Mouse (Mus musculus) kidney, postnatal 4 days (tissue): Measurements from ENCODE around the gene Il12rb1.
"Not testable (repeated sequence)": the region's sequence is repeated elsewhere in the genome, so short reads cannot be mapped to it uniquely, and the experiment has no call there.

Experiments
- DNase-seq, 2 experiments: peaks; one replicate each; pipeline ENCODE4 v3.0.0; 2021; ENCODE audit warnings: mixed read lengths in 2 of 2

Il12rb1 gene

DNA sequence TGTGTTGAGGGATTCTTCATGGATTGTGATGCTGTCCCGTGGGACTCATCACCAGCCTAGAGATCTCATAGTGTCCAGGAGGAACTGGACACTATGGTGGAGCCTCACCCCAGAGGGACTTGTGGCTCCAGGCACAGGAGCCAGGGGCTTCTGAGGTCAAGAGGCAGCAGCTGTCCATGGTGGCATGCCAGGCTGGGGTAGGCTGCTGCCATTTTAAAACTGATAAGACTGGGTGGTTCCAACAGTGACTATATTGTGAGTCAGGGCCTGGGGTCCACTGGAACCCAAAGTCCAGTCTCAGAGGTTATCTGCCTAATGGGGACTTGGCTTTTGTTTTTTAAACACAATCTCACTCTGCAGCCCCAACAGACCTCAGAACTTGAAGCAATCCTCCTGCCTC, 6.4 kb upstream of the Il12rb1 start:
- DNase-seq = no peak

DNA sequence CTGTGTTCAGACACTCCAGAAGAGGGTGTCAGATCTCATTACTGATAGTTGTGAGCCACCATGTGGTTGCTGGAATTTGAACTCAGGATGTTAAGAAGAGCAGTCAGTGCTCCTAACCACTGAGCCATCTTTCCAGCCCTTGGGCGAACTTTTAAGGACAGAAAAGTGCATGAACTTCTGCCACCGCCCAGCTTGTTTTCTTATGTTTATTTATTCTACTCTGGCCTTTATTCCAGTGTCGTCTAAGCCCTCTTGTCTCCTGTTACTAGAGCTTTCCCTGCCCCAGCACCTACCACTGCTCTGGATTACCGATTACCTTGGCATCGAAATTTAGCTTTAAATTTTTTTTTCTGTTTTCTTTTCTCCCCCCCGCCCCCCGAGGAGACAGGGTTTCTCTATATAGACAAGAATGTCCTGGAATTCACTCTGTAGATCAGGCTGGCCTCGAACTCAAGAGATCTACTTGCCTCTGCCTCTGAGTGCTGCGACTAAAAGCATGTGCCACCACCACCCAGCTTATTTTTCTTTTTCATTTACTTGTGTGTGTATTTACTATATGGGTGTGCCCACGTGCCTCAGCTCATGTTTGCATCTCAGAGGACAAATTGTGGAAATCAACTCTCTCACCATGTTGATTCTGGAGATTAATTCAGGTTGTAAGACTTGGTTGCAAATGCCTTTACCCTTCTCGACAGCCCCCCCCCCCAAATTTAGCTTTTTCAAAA, 5.3 kb upstream of the Il12rb1 start:
- DNase-seq = no peak

DNA sequence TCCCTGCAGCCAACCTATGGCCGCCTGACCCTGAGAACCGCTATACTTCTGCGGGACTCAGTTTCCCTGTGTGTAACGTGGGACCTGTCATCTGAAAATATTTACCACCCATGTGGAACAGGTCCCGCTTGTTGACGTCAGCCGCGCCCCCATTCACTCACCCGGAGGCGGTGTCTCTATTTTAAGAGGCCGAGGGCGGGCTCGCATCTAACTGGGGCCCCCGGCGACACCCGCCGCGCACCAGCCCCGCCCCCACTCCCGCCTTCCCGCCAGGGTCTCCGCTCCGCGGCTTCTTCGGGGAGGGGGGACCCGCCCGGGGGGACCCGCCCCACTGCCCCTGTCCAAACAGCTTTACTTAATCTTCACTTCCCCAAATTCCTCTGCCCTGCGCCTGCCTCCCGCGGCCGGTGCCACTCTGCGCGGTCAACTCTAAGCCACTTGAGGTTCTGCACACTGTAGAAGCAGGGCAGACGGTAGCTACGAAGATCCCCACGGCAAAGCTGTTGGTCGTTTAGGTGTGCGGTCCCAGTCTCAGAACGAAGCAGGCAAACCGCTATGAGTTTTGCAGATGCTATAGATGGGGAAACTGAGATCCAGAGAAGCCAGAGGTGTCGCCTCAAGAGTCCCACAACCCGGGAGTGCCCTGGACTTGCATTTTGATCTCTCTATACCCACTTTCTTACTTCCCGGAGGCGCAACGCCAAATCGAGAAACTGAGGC, 4.3 kb upstream of the Il12rb1 start:
- peak; percentile 53 to 61 for DNase-seq

DNA sequence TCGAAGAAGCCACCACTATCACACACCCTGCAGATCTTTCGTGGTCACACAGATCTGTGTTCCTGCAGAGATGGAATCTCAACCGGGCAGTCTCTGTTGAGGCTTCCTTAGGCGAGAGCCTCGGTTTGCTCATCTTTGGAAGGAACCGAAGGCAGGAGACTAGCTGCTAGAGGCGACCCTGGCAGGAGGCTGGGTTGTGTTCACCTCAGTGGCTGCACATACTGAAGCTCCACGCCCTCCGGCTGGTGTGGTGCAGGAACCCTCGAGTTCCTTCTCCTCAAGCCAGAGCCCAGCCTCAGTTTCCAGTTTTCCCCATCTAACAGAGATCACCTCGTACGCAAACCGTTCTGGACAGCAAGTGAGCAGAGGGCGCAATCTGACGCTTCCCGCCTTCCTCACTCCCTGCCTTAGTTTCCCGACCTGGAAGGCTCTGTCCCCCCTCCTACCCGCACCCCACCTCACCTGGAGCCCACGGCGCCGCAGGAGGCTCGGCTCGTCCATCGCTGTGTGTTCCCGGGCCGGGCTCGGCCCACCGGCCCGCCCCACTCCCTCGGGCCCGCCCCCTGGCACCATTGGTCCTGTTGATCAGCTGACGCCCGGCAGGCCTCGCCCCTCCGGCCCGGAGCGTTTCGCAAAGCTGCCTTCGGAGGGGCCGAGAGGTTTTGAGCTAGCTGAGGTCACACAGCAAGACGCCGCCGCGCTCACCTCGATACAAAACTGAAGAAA, 3.6 kb upstream of the Il12rb1 start, which contains the start of gene Mast3:
Mast3 (minus strand) TSS at position 574 of the 726 bp plus-strand sequence.
- peak; percentile 91 to 95 for DNase-seq

DNA sequence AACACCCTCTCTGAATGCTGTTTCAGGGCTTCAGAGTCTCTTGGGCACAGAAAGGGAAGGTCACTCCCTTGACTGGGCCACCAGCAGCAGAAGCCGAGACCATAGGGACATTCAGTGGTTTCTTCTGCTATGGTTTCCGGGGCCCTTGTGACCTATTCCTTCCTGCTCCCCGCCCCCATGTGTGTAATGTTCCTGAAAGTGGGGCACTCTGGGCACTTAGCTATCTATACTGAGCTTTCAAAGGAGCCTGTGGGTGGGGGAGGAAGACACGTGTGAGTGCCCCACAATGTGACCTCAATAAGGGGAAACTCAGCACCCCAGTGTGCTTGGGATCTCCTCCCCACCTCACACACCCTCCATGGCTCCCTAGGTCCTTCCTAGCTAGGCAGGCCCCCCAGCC, 1.7 kb upstream of the Il12rb1 start:
- DNase-seq = no peak

DNA sequence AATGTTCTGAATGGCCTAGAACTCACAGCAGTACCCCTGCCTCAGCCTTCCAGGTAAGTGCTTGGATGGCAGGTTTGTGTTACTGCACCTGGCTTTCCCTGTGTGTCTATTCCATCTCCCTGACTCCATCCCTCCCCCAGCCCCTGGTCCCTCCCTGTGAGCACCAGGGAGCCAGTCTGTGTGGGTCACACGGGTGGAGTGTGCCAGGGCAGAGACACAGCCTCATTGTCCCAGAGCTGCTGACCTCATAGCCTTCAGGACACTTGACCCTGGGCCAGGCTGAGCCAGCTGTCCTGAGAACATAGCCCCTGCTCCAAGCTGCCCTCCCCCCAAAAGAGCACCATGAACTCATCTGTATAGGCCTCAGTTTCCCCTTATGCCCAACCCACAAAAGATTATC, 945 bp upstream of the Il12rb1 start:
- no peak for DNase-seq

DNA sequence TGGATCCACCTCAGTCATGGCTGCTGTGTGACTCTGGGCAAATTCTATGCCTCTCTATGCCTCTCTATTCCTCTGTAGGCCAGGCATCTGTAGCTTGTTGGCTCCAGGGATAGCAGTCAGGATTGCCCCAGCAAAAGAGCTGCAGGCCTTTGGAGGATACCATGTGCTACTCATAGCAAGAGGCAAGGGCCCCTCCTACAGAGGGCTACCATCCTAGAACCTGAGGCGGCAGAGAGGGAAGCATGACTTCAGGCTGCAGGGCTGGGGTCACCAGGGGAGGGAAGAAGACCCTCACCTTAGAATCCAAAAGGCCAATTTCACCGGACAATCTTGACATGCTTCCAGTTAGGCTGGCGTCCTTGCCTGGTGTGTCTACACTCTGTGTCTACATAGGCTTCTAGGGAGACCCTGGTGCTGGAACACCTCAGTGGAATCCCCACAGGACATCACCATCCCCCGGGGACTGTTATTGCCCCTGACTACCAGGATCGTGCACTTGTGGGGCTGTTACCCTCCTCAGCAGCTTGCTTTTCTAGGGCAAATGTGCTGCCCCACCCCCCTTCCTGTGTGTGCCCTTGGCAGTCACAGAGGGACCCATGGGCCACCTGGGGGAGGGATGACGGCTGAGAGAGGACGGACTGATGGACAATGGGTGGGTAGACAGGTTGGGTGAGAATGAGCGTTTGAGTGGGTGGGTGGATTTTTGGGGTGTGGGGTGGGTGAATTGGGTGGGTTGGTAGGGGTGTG, 879 bp downstream of the Il12rb1 start:
- no peak for DNase-seq

DNA sequence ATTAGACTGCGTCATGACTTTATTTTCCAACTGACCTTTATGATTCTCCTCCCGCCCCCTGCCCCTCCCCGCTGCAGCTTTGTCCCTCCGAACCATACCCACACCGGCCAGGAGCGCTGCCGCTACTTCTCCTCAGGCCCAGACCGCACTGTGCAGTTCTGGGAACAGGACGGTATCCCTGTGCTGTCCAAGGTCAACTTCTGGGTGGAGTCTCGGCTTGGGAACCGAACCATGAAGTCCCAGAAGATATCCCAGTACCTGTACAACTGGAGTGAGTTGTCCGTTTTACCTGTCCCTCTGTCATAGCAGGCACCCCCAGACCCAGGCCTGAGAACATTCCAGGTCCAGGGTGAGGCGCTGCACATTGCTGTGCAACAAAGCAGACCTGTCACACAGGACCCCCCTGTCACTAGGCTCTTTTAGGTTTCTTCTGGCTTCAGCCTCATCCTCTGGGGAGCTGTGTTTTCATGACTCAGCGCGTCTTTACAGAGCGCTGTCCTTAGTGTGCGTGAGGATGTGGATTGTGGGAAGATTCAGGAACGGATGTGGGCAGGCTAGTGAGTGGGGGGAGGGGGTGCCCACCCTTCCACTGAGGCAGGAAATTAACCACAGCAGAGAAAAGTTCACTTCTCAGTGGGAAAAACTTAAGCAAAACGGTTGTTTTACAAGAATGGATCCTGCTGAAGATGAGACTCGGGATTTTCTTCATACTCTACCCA, 2.9 kb downstream of the Il12rb1 start:
- no peak for DNase-seq

DNA sequence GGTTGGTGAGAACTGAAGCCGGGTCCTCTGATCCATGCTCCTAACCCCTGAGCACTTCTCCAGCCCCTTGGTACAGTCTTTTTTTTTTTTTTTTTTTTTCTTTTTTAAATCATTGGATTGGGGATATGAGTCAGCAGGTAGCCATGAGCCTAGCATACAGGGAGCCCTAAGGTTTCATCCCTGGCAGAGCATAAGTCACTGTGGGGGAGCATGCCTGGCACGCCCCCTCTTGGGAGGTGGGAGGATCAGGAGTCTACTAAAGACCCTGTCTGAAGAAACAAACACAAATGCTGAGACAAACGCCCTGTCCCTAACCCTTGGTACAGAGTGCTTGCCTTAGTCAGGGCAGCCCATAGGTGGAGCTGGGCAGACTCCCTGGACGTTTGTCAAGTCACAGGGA, 3.8 kb downstream of the Il12rb1 start:
- no peak for DNase-seq

DNA sequence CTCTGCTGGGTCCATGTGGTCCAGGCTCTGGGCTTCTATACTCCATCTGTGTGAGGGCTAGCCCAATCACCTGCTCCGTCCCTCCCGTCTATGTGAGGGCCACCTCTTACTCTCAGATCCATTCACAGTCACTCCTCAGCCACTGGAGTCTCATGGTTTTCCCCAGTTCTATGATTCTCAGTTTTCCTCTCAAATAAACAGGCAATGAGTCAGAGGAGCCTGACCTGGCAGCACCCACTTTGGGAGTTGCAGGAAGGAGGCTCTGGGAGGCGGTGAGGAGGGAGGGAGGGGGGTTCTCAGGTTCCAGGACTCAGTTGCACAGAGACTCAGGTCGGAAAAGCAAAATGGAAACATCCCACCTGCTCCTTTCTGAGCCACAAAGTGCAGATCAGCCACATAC, 4.6 kb downstream of the Il12rb1 start:
- DNase-seq = no peak

DNA sequence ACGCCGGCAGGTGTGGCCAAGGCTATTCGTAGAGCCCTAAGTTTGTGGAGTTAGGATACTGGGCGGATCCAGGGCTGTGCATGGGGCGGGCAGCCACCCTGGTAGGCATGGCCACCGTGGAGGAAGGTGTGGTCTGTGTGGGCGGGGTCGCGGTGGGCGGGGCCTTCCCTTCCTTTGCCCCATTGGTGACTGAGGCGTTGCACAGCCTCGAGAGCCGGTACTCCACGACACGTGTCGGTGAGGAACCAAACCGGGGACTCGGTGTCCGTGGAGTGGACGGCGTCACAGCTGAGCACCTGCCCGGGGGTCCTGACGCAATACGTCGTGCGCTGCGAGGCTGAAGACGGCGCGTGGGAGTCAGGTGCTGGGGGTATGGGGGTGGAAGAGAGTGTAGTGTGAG, 8.4 kb downstream of the Il12rb1 start:
- peak; percentile 73 to 79 for DNase-seq

DNA sequence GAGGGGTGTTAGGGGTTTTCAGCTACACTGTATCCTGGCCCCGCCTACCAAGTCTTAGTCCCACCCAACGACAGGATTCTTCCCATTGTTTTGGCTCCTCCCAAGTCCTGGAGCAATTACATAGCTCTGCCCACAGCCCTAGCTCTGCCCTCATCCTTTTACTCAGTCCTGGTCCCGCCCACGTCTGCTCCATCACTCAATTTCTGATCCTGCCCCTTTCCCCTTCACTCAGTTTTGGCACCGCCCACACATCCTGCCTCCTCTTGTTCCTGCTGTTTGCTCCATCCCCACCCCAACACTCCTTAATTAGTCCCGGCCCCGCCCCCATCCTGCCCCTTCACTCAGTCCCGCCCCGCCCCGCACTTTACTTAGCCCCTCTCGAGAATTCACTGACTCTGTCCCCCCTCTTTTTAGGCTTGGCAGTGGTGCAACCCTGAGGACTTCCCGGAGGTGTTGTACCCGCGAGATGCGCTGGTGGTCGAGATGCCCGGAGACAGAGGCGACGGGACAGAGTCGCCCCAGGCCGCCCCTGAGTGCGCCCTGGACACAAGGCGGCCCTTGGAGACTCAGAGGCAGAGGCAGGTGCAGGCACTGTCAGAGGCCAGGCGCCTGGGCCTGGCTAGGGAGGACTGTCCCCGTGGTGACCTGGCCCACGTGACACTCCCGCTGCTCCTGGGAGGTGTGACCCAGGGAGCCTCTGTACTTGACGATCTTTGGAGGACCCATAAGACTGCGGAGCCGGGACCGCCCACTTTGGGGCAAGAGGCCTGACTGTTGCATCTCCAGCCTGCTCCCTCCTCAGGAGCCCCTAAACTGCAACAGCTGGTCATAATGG, 12.1 kb downstream of the Il12rb1 start:
- peak; percentile 86 to 92 for DNase-seq

DNA sequence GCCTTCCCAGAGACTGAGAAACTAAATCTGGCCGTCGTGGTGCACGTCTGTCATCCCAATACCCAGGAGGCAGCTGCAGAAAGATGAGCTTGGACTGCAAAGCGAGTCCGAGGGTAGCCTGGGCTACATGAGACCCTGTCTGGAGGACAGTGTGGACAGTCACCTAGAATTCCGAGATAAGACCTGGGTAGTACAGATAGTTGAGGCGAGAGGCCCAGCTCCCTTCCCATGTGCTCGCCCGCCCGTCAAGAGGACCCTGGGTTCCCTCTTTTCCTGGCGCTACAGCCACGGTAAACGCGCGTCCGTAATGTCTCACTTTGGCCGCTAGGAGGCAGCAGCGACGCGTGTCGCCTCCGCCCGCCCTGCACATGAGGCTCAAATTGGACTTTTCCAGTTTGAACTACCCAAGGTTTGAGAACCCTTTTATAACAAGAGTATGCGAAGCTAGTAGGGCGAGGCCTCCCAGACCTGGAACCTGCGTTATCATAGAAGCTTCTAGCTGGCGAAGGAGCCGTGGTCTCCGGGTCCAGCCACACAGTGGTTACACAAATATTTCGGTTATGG, 13.2 kb downstream of the Il12rb1 start:
- peak; percentile 82 to 87 for DNase-seq

DNA sequence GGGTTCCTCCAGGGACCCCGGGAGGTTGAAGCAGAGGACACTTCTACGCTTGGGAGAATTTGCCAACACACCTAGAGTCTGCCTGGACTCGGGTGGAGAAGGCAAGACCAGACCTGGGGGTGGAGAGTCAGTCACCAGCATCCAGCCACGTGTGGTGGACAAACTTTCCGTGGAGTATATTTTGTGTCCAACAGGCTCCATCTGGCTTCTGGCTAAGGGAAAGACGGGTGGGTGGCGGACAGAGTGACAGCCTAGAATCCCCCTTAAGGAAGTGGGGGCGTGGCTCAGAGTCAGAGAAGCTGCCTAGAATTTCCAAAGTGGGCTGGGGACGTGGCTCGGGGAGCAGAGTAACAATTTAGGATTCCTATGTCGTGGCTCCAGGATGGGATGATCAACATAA, 13.7 kb downstream of the Il12rb1 start:
- peak; percentile 29 to 43 for DNase-seq

DNA sequence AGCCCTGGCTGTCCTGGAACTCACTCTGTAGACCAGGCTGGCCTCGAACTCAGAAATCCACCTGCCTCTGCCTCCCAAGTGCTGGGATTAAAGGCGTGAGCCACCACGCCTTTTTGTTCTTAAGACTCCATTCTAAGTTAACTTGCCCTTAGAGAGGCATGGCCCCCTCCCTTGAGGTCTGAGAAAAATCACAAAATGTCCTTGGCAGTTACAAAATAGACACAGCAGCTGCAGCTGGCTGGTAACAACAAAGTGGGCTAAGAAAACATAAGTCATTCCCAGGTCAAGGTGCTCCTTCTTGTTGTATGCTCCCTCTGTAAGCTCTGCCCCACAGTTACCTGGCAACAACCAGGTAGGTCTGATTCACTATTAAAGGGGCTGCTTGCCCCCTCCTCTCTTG, 14.3 kb downstream of the Il12rb1 start:
- not testable (repeated sequence) for DNase-seq

DNA sequence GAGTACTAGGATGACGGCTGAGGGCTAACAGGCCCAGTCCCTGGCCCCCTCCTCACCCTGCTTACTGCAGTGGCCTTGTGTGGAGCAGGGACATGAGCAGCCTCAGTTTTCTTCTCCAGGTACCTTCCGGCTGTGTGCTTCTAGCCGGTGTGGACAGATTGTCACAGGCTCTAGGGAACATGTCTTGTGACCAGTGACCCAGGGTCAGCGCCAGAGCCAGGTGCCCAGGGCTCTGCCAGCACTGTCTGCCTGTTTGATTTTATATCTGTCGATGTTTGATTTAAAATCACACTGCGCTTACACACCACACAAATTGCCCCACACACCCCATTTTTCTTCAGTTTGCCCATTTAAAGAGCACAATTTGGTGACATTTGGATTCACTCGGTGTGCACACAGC, 15.6 kb downstream of the Il12rb1 start:
- no peak for DNase-seq

DNA sequence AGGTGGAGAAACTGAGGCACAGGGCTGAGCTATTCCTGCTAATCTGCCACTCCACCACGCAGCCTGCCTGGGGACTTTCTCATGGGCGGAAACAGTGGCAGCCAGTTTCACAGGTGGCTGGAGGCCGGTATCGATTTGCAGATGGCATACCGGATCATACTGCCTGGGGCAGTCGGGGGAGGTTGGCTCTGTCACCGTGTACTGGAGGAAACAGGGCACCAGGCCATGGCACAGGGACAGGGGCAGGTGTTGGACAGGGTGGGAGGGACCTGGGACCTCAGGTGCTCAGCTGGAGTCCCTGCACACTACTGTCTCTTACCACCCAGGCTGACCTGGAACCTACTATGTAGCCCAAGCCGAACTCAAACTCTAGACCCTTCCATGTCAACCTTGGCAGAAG, 17.6 kb downstream of the Il12rb1 start:
- no peak for DNase-seq

DNA sequence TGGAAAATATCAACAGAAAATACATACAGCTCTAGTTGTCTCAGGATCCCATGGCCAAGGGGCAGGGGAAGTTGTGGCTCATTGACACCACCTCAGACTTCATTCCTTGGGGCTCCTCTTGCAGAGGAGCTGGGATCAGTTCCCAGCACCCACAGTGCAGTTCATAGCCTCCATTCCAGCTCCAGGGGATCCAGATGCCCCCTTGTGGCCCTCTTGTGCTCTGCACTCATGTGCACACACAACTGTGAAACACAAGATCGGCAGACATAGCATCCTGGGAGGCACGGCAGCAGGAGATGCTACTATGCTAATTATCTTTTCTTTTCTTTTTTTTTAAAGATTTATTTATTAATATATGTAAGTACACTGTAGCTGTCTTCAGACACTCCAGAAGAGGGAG, 18.8 kb downstream of the Il12rb1 start:
- DNase-seq = no peak

DNA sequence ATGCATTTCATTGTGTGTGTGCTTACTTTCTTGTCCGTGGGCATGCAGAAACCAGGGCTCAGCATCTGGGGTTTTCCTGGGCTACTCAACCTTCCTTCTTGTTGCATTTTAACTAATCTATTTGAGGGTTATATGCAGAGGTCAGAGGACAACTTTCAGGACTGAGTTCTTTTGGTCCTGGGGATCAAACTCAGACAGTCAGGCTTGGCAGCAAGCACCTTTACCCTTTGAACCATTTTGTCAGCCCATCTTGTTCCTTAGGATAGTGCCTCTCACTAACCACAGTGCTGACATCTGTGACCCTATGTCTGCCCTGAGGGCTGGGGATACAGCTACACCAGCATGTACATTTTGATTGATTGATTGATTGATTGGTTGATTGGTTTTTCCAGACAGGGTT, 19.5 kb downstream of the Il12rb1 start:
- no peak for DNase-seq

DNA sequence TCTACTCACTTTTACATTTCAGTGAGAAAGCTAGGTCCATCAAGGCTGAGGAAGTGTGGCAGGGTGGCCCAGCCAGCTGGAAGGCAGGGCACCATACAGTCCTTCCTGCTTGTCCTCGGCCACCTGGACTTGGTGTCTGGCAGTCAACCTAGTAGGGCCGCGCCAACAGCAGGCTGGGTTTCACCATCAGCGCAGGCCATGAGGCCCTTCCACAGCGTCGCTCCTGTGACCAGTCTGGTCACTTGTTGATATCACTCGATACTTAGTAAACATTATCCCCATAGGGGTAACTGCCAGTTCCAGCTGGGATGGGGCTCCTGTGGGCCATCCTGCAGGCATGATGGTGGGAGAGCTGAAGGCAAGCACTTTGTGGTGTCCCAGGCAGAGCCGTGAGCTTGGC, 23.3 kb downstream of the Il12rb1 start:
- no peak for DNase-seq

DNA sequence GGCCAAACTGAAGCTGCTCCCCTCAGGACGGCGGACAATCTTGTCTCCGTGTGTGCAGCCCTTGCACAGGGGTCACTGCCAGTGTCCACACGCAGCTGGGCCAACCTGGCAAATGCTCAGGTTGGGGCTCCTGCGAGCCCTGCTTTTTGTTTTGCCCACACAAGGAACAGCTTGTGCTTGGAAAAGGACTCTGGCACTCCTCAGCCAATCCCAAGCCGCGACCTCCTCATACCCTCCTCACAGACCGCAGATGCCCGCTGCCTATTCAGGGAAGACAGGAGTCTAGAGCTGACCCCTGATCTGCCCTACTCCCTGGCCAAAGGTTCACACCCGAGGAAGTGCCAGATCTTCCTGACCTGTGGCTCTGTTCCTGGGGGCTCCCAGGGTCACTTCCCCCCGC, 24.1 kb downstream of the Il12rb1 start:
- DNase-seq = no peak
